Comparison of ENCODE assay signal across 2 mouse cellular contexts in genomic region chr12:69363110-69363509, GRCm38 (mm10).
TF ChIP-seq lines count a peak whose summit lies in the region.

No protein-coding gene starts in this region.

TF ChIP-seq in CH12.LX, 34 proteins besides CTCF, POLR2A, EP300 and RAD21:
- TF ChIP-seq ZNF384 (IDR thresholded peaks at IDR 0.05; ENCODE audit: low read depth, low read length), result peak; percentile 52; the same call in 1 of the 2 replicates
TF ChIP-seq in CH12.LX: peak in this region for 1; not testable (repeated sequence) for 33.

TF ChIP-seq in MEL, 35 proteins besides CTCF, POLR2A, EP300 and RAD21:
- TF ChIP-seq ZNF384 (IDR thresholded peaks at IDR 0.05; ENCODE audit: low read depth, low read length), result peak; percentile 36; the same call in 1 of the 2 replicates
- peak; percentile 83; the same call in 1 of the 2 replicates for TF ChIP-seq TBP (IDR thresholded peaks at IDR 0.05; ENCODE audit: low read depth, low read length)
